8 mouse cellular contexts compared by ENCODE assay signal in the genomic region with DNA sequence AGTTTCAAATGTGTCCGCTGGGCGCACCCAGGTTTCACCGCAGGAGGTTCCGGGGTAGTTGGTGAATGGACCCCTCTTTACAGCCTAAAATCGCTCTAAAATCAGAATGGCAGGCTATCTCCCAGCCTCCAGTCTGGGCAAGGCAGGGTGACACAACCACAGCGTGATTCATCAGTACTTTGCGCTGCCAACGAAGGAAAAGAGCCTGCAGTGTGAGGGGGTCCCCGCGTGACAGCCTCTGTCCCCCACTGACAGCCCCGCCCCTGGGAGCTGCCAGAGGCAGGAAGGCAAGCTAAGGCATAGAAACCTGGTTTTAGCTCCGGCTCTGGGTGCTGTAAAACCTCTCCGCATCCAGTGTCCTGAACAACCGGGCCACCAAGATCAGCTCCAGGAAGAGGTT. TPM values are rescaled to one million over a fixed set of nuclear protein-coding genes. Genes with fewer than 3 reads are reported as not detected.
A peak's percentile ranks its signal among the peaks of the same experiment; 100 is the strongest.
DNase-seq lines count a peak whose midpoint lies in the region; ATAC-seq and TF ChIP-seq lines count a peak whose summit lies in the region.

No protein-coding gene starts in this region.

- 3% methylated on average over 14 of the region's 14 CpGs for WGBS in embryonic facial prominence, embryonic 15.5 days
- WGBS in stomach, embryonic 16.5 days = 9% methylated on average over 14 of the region's 14 CpGs

- peak overlapping the region; percentile 65 for H3K4me3 ChIP-seq in testis, adult 2 months (ENCODE audit: control insufficient read depth, low read depth, low read length)
- H3K4me3 ChIP-seq in embryonic facial prominence, embryonic 15.5 days (replicated peaks) = peak overlapping the region; percentile 50
- H3K4me3 ChIP-seq in megakaryocyte, embryonic 14.5 days (replicated peaks) = peak overlapping the region; percentile 91
- H3K4me3 ChIP-seq in stomach, embryonic 16.5 days (replicated peaks; ENCODE audit: low read length) = peak overlapping the region; percentile 56

- ATAC-seq in embryonic facial prominence, embryonic 15.5 days (ENCODE audit: insufficient number of reproducible peaks, low FRiP score, low TSS enrichment, low read depth) = no peak
- ATAC-seq in inflammation-experienced regulatory T-cells, adult 6 months = peak; percentile 14
- ATAC-seq in stomach, embryonic 16.5 days (ENCODE audit: insufficient read depth, low FRiP score) = no peak

- no peak for TF ChIP-seq POLR2A in testis, adult 2 months (IDR thresholded peaks at IDR 0.05; ENCODE audit: control insufficient read depth, low read depth, low read length)

- no peak overlapping the region for H3K27ac ChIP-seq in testis, adult 2 months (ENCODE audit: control insufficient read depth, insufficient read depth, low read depth, low read length)
- no peak overlapping the region for H3K27ac ChIP-seq in embryonic facial prominence, embryonic 15.5 days (replicated peaks)
- no peak overlapping the region for H3K27ac ChIP-seq in stomach, embryonic 16.5 days (ENCODE audit: low read length)

- no peaks in the 10 kb centered on the region for H3K9me3 ChIP-seq in embryonic facial prominence, embryonic 15.5 days (replicated peaks)
- no peaks in the 10 kb centered on the region for H3K9me3 ChIP-seq in megakaryocyte, embryonic 14.5 days
- no peaks in the 10 kb centered on the region for H3K9me3 ChIP-seq in stomach, embryonic 16.5 days (replicated peaks; ENCODE audit: control insufficient read depth, low read length)

- DNase-seq in testis, postnatal 14 days (ENCODE audit: low spot score) = no peak
- no peak for DNase-seq in embryo, embryonic 11 days
- DNase-seq in ovary, postnatal 10 days (ENCODE audit: low spot score) = no peak

- 0 out of 2 replicates have a peak overlapping the region, but pooled peaks have one; percentile 15 for H3K9ac ChIP-seq in embryonic facial prominence, embryonic 15.5 days
- H3K9ac ChIP-seq in stomach, embryonic 16.5 days (ENCODE audit: low read length) = peak overlapping the region; percentile 70

- H3K4me2 ChIP-seq in embryonic facial prominence, embryonic 15.5 days (replicated peaks) = peak overlapping the region; percentile 99
- peak overlapping the region; percentile 100 for H3K4me2 ChIP-seq in stomach, embryonic 16.5 days (ENCODE audit: low read depth, low read length)

- peaks cover 12% of the 10 kb centered on the region for H3K4me1 ChIP-seq in testis, adult 2 months (ENCODE audit: control insufficient read depth, insufficient read depth, low read length)
- H3K4me1 ChIP-seq in embryonic facial prominence, embryonic 15.5 days = peaks cover 23% of the 10 kb centered on the region
- peaks cover 44% of the 10 kb centered on the region for H3K4me1 ChIP-seq in megakaryocyte, embryonic 14.5 days
- peaks cover 11% of the 10 kb centered on the region; the same call in 1 of the 2 replicates for H3K4me1 ChIP-seq in stomach, embryonic 16.5 days (ENCODE audit: control insufficient read depth, insufficient read depth, low read length)

- peaks cover 3% of the 10 kb centered on the region; the same call in 1 of the 2 replicates for H3K27me3 ChIP-seq in testis, adult 2 months (ENCODE audit: control insufficient read depth, insufficient read depth, low read length)
- H3K27me3 ChIP-seq in embryonic facial prominence, embryonic 15.5 days = peaks cover 50% of the 10 kb centered on the region
- H3K27me3 ChIP-seq in megakaryocyte, embryonic 14.5 days (replicated peaks) = peaks cover 84% of the 10 kb centered on the region
- H3K27me3 ChIP-seq in stomach, embryonic 16.5 days (ENCODE audit: control insufficient read depth, insufficient read depth, low read length) = peaks cover 14% of the 10 kb centered on the region; the same call in 1 of the 2 replicates

- TF ChIP-seq CTCF in testis, adult 2 months (IDR thresholded peaks at IDR 0.05; ENCODE audit: control insufficient read depth, insufficient read depth, insufficient replicate concordance, low read depth, low read length) = no peak

- H3K36me3 ChIP-seq in testis, adult 2 months (ENCODE audit: control insufficient read depth, insufficient read depth, low read length) = no peaks in the 10 kb centered on the region
- no peaks in the 10 kb centered on the region for H3K36me3 ChIP-seq in embryonic facial prominence, embryonic 15.5 days
- no peaks in the 10 kb centered on the region for H3K36me3 ChIP-seq in megakaryocyte, embryonic 14.5 days (replicated peaks; ENCODE audit: low read length)
- no peaks in the 10 kb centered on the region for H3K36me3 ChIP-seq in stomach, embryonic 16.5 days (ENCODE audit: control insufficient read depth, insufficient read depth, low read length)

RNA-seq across cellular contexts. Expression of a gene that starts 56.9 kb away (rescaled TPM):
- polyA plus RNA-seq in testis, adult 2 months (2012; rRNA removed) = 16.6 and 17.2 TPM in 2 replicates
- polyA plus RNA-seq in embryonic facial prominence, embryonic 15.5 days (2015; fragmentation: Nextera tagmentation; extraction: Ambion mirVana) = 0.99 and 1.00 TPM in 2 replicates
- polyA plus RNA-seq in inflammation-experienced regulatory T-cells, adult 6 months (2017; shearing (Covaris generic)) = 100 to 1,000 TPM; 373 to 445 (median 435) TPM
- not detected in 2 replicates for polyA plus RNA-seq in megakaryocyte, embryonic 14.5 days (2012; ENCODE audit: insufficient read depth, low replicate concordance)
- 0.36 and 0.52 TPM in 2 replicates for polyA plus RNA-seq in stomach, embryonic 16.5 days (2015; fragmentation: Nextera tagmentation; extraction: Ambion mirVana)

Comparison
In these comparisons a context has a peak if more than half of its experiments do, and no peak if none do; other contexts are left out.
1. RNA of a gene that starts 56.9 kb away (polyA plus RNA-seq): 373 to 445 TPM in inflammation-experienced regulatory T-cells, adult 6 months; 16.6 to 17.2 TPM in testis, adult 2 months, 0.99 to 1.00 TPM in embryonic facial prominence, embryonic 15.5 days, 0.36 to 0.52 TPM in stomach, embryonic 16.5 days and not detected in megakaryocyte, embryonic 14.5 days; every median in the first group is over 10 times any median in the second.
2. Peak in every context shown above with its lines, with median percentiles within 50 percentile points of each other: H3K4me3 ChIP-seq.